Mouse (Mus musculus) heart, postnatal 0 days (tissue): ENCODE measurements around the gene AU040320.

Experiments
- CTCF ChIP-seq: IDR thresholded peaks from 2 replicates; pipeline ENCODE4 v1.5.1; 2016; ENCODE audit warnings: antibody characterized with exemption, control low read depth, low read depth
- EP300 ChIP-seq: IDR thresholded peaks from 2 replicates; pipeline ENCODE4 v1.6.1; 2016; ENCODE audit warnings: antibody characterized with exemption, low read depth

- TF ChIP-seq CTCF (no peak), EP300 (no peak)
Measured at GRCm38 (mm10) chr4:126769800-126770563, 16.6 kb downstream of the AU040320 start.
